Mouse (Mus musculus): Measurements from ENCODE around the gene Iqub. TPM values are rescaled to one million over a fixed set of nuclear protein-coding genes. Genes with fewer than 3 reads are reported as not detected.

The Iqub gene
- total RNA-seq (2015) (not detected in 2 replicates), total RNA-seq (2017) (0.16 TPM in 1 of 2 replicates, not detected in the other)

- ATAC-seq (ENCODE audit: poor library complexity, severe bottlenecking) = peak; percentile 43
These were observed at the start of gene Iqub for GRCm38 (mm10) chr6:24514552-24515284. Iqub (minus strand) TSS chr6:24515067.

- ATAC-seq (ENCODE audit: poor library complexity, severe bottlenecking) = no peak
These were observed 49.2 kb upstream of the Iqub start for GRCm38 (mm10) chr6:24564081-24564480.

- no peak for ATAC-seq (ENCODE audit: poor library complexity, severe bottlenecking)
These were observed 40.6 kb upstream of the Iqub start for GRCm38 (mm10) chr6:24555488-24555887.

- no peak for ATAC-seq (ENCODE audit: poor library complexity, severe bottlenecking)
These were observed 39.7 kb upstream of the Iqub start for GRCm38 (mm10) chr6:24554427-24555086.

DNA sequence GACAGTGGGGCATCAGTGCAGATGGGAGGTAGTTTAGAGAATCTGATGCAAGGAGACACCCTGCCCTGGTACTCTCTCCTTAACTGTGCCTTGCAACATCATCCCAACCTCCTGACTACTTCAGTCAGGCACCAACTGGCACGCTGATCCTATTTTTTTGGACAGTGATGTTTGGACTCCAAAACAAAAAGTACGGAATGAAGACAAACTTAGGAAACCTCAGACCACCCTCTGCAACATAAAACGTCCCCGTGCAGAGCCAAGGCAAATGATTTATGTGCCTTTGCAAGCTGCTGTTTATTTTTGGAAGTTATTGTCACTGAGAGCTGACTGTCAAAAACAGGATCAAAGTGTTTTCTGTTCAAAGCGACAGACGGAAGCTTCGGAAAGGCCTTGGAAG lies 37.2 kb upstream of the Iqub start:
- no peak for ATAC-seq (ENCODE audit: poor library complexity, severe bottlenecking)

GRCm38 (mm10) chr6:24549801-24550200 lies 34.9 kb upstream of the Iqub start:
- no peak for ATAC-seq (ENCODE audit: poor library complexity, severe bottlenecking)

- no peak for ATAC-seq (ENCODE audit: poor library complexity, severe bottlenecking)
These were observed 32.0 kb upstream of the Iqub start for GRCm38 (mm10) chr6:24546716-24547420.

- ATAC-seq (ENCODE audit: poor library complexity, severe bottlenecking) = no peak
These were observed 28.3 kb upstream of the Iqub start for GRCm38 (mm10) chr6:24543119-24543591.

DNA sequence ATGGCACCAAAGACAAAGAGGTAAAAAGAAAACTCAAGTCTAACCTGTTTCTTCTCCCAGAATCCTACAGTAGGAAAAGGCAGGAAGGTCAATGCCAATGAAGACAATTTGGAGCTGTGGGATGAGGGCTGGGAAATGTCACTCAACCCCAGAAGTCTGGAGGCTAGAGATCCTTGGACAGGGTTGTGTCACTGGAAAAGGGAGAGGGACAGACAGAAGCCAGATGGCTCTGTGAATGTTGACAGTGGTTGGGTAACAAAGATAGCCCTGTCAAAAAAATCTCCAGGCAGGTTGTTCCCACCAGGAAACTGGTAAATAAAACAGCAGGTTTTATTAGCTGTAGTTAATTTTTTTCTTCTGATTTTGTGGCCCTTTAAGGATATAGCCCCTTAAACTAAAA lies 27.5 kb upstream of the Iqub start:
- ATAC-seq (ENCODE audit: poor library complexity, severe bottlenecking) = no peak

GRCm38 (mm10) chr6:24540106-24540505 lies 25.2 kb upstream of the Iqub start:
- ATAC-seq (ENCODE audit: poor library complexity, severe bottlenecking) = no peak

GRCm38 (mm10) chr6:24538435-24538834 lies 23.6 kb upstream of the Iqub start:
- ATAC-seq (ENCODE audit: poor library complexity, severe bottlenecking) = no peak

DNA sequence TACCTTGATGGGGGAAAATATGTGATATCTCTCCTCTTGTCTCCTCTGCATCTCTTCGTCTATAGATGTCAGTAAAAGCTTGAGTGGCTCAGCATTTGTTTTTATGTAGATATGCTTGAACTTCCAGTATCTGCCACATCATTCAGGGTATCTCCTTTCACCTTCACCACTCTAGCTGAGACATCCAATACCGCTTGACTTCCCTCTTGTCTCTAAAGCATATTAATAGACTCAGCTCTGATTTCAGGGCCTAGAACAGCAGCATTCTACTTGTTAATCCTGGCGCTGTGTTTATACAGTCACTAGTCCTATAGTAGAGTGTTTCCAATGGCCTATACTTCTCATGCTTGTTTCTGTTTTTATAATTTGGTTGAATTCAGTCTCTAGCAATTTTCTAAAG lies 17.9 kb upstream of the Iqub start:
- ATAC-seq (ENCODE audit: poor library complexity, severe bottlenecking) = no peak

DNA sequence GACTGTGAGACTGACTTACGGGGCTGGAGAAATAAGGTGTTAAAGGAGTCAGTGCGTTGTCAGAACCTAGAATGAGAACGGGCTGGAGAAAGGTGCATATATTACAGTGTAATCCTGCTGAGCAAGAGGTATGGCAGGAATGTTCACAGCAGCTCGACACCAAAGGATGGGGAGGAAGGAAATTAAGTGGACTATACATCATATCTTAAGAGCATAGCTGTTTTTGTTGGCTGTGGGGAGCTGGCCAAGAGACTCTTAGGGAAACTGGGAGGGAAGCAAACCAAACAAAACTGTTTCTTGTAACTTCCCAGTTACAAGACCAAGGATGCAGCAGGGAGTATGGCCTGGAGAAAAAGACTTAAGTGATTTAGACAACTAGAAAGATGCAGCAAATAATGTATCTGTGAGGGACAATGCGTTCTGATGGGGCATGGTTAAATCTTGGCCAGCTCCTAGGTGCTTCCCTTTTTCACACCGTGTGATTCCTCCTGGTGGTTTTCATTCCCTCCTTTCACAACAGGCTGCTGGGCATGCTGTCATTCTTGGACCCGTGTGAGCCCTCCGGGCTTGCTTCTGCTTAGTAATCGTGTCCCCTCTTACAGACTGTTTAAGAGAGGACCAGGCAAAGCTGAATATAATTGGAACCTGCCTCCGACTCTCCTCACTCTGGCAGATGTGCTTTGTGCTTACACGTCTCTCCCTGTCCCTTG lies 16.0 kb upstream of the Iqub start:
- no peak for ATAC-seq (ENCODE audit: poor library complexity, severe bottlenecking)

DNA sequence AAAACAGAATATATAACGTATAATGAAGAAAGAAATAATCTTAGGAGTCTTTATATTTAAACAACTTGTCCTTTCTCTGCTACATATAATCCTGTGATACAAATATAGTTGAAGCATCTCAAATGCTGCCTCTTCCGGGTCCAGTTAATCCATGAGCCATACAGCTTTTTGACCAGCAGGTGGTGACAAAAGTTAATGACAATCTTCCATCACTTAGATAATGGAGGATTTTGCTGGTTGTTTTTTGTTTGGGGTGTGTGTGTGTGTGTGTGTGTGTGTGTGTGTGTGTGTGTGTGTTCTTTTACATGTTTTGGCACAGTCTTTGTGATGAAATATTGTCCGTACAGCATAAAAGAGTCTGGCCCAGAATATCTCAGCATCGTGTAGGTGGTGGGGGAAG lies 15.3 kb upstream of the Iqub start:
- ATAC-seq (ENCODE audit: poor library complexity, severe bottlenecking) = peak; percentile 53

DNA sequence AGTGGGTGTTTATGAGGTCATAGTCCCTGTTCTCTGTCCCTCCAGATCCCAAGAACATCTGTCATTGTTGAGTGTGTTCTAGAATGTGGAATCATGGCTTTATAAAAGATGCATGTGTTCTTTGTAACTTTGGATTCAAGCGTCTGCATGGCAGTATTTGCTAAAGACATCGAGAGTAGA lies 13.1 kb upstream of the Iqub start, which contains the start of gene Asb15:
Asb15 (plus strand) TSS at position 81 of the 180 bp plus-strand sequence.
- ATAC-seq (ENCODE audit: poor library complexity, severe bottlenecking) = no peak

DNA sequence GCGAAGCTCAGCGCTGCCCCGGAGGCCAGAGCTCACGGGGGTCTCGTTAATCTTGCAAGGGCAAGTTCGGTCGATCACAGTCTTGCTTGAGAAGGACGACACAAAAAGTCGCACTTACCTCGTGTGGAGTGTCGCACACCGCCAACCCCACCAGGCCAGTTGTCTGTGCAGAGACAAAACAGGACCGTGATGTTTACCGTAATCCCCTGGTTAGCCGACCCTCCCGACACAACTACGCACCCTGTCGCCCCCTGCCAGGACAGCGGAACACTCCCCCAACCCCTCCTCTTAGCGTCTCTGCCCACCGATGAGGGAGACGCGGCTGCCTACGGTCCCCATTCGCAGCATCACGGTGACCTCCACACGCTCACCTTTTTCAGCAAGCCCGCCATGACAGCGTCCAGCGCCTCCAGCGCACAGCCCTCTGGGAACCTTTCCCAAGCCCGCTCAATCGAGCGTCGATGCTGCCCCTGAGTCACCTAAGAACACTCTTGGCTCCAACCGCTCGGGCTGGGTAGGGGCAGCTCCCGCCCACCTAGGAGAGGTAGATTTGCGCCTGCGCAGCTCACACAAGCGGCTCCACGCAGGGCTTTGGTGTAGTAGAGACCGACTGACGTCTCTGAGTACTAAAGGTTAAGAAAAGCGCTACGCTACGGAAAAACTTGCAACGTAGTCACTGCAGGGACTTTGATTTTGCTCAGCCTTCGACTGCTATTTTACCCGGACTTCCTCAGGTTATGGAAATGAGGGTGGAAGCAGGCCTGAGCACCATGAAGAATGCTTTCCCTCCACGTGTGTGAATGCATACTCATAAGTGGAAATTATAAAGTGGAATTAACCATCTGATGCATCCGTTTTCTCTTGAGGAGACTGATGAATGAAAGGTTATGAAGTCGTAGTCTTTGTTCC lies 12.5 kb upstream of the Iqub start, which contains the start of gene Ndufa5:
Ndufa5 (minus strand) TSS at position 859 of the 909 bp plus-strand sequence.
- peak; percentile 95 for ATAC-seq (ENCODE audit: poor library complexity, severe bottlenecking)

- no peak for ATAC-seq (ENCODE audit: poor library complexity, severe bottlenecking)
These were observed 10.8 kb upstream of the Iqub start for GRCm38 (mm10) chr6:24525705-24526104.

DNA sequence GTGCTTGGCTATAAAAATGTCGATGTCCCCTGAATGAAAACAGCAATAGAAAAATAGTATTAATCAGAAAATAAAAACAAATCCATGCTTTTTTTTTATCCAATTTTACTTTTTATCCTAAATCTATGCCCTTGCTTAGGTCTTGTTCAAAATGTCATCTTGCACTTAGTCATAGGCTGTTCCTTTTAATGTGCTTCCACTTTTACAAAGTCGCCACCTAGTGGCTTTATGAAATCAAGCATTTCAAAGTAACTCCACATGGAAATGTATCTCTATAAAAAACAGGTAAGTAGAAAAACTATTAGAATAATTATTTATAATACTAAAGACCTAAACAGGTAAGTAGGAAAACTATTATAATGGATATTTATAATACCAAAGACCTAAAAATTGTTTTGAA lies 1.3 kb upstream of the Iqub start:
- 0 out of 2 replicates have a peak, but pooled peaks have one; percentile 63 for ATAC-seq (ENCODE audit: poor library complexity, severe bottlenecking)

DNA sequence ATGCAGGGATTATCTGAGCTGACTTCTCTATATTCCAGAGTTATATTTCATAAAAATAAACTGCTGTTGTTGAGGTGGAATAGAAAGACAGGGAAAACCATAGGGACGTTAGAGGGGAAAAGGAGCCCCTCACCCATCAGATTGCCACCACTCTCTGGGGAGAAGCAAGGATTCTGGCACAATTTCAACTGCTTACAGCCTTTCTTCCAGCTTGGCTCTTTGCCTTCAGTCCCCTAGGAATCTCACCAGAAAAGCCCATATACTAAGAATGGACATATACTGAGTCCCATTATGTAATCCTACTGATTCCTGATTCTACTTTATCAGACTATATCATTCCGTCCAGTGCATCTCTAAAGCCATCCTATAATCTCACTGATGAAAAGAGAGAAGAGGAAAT lies 10.7 kb downstream of the Iqub start:
- no peak for ATAC-seq (ENCODE audit: poor library complexity, severe bottlenecking)

- ATAC-seq (ENCODE audit: poor library complexity, severe bottlenecking) = no peak
These were observed 24.5 kb downstream of the Iqub start for GRCm38 (mm10) chr6:24490341-24490740.

All from megakaryocyte, adult 5-6 weeks (primary cell).